Mouse (Mus musculus): ENCODE results near the gene Htr3a. TPM values are rescaled to one million over a fixed set of nuclear protein-coding genes. Genes with fewer than 3 reads are reported as not detected.

The Htr3a gene
- total RNA-seq (2021): 1 to 10 TPM; 5.6 to 7.3 TPM
- long read RNA-seq, partial matches to known transcripts: 1 of 6 reads
- long read RNA-seq, other reads (novel, unspliced or antisense): 2 of 6 reads

DNA sequence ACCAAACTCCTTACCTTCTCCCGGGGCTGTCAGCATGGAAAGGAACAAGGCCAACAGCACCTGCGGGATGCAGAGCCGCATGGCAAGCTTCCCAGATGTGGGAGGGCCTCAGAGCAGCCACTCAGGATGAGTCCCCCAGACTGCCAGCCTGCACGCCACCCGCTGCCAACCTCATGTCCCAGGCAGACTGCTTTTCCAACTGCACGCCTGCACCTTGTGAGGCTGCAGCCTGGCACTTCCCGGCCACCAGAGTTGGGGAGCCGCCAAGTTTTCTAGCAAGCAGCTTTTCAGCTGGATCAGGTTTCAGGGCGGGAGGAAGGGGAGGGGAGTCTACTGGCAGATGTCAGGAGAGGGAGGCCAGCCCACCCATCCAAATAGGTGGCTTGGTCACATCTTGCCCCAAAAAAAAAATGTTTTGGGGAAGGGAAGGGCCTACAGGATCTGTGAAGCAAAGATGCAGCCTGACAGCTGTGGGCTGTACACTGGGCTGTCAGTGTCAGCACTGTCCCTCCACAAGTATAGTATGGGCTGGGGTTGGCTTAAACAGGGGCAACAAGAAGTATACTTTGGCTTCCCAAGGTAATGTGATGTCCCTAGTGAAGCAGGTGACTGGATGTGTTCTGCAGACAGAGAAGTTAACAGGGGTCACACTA lies at the start of gene Htr3a:
TSS of gene Htr3a (minus strand) at position 215 of the 653 bp plus-strand sequence.
- peak; percentile 73 to 75 for DNase-seq (ENCODE audit: low spot score in 2 of 2)

DNA sequence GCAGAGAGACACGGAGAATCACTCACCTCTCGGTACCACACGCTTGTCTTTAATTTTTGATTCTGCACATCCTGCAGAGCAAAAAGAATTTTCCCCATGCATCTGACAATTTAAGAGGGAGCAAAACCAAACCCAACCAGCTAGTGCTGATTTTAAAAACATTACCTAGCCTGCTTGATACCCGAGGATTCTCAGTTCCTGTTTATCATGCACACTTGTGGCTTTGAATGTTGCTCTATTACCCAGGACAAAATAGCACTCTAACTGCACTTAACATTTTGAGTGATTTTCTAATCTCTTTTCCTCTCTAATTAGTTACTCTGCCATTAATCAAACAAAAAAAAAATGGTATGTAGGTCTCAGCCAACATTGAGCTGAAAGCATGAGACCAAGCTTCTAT lies 36.7 kb upstream of the Htr3a start:
- DNase-seq (ENCODE audit: low spot score in 2 of 2): no peak

GRCm38 (mm10) chr9:48942349-48942748 lies 31.4 kb upstream of the Htr3a start:
- no peak for DNase-seq (ENCODE audit: low spot score in 2 of 2)

GRCm38 (mm10) chr9:48929436-48929835 lies 18.5 kb upstream of the Htr3a start:
- no peak for DNase-seq (ENCODE audit: low spot score in 2 of 2)

DNA sequence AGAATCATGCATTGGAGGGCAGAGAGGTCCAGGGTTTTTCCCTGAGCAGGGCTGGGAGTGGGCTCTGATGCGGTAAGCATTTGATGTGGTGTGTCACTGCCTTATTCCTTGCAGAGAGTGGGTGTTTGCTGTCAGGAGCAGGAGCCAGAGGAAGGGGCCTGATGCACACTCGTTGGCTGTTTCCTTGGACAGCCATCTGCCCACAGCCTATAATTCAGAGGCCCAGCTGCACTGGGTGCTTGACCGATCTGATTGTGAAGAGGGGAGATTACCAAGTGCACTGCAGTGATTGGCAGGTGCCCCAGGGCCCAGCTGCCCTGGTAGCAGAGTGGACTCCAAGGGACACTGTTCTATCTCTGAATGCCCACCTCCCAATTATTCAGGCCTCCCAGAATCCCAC lies 17.9 kb upstream of the Htr3a start:
- peak in 1 of 2 experiments; percentile 17 for DNase-seq (ENCODE audit: low spot score in 2 of 2)

- DNase-seq (ENCODE audit: low spot score in 2 of 2): peak in 1 of 2 experiments; percentile 29
These were observed 5.3 kb upstream of the Htr3a start for GRCm38 (mm10) chr9:48916011-48916788.

DNA sequence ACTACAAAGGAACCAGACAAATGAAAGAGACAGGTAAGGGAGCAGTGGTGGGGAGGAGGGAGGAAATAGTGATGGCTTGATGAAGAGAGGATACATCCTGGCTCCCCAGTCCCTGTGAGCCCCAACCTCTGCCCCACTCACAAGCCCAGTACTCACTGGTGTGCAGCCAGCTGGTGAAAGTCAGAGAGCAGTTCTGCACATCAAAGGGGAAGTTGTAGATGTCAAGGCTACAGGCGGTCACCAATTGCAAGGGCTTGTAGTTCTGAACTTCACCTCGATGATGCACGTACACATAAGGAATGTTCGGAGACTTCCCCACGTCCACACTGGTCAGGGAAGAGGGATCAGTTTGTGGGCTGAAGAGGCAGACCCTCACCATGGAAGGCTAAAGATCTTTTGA lies 6.5 kb downstream of the Htr3a start:
- DNase-seq (ENCODE audit: low spot score in 2 of 2): no peak

GRCm38 (mm10) chr9:48903766-48904165 lies 7.1 kb downstream of the Htr3a start:
- no peak for DNase-seq (ENCODE audit: low spot score in 2 of 2)

DNA sequence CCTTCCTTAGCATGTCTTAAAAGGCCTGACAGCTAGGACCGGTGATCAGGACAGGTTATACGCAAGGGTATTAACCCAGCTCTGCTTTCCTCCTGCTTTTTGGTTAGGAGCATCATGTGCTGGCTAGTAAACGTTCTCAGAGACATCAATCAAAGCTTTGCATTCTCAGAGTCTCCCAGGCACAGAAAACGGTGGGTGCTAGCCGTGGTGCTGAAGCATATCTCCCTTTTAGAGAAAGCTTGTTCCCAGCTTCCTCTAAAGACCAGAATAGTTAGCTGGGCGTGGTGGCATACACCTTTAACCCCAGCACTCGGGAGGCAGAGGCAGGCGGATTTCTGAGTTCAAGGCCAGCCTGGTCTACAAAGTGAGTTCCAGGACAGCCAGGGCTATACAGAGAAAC lies 12.3 kb downstream of the Htr3a start:
- no peak for DNase-seq (ENCODE audit: low spot score in 2 of 2)

DNA sequence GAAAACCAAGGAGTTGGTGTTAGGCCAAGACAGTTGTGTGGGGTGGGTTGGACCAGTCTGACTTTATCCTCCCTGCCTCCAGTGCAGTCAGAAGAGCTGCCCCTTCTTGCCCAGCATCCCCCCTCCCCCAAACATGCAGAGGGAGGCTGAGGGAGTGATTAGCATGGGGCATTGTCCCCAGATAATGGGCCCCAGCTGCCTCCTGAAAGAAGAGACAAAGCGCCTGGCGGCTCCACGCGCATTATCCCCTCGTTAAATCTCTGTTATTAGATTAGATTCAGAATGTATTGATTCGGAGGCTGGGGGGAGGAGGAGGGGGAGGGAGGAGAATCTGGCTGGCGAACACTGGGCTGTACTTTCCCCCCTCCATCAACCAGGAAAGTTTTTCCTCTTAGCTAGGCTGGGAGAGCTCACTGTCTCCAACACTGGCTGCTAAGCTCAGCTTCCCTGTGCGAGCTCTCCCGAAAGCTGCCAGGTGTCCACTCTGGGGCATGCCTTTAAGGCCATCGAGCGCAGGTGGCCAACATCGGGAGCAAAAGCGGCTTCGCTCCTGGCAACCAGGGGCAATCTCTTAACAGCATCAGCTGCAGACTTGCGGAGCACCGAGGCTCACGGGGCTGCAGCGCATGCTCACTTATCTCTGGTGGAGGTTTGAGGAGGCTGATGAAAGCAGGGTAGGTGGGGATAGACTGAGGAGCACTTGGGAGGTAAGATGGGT lies 14.9 kb downstream of the Htr3a start:
- DNase-seq (ENCODE audit: low spot score in 2 of 2): no peak

GRCm38 (mm10) chr9:48894755-48895154 lies 16.1 kb downstream of the Htr3a start:
- DNase-seq (ENCODE audit: low spot score in 2 of 2): no peak

DNA sequence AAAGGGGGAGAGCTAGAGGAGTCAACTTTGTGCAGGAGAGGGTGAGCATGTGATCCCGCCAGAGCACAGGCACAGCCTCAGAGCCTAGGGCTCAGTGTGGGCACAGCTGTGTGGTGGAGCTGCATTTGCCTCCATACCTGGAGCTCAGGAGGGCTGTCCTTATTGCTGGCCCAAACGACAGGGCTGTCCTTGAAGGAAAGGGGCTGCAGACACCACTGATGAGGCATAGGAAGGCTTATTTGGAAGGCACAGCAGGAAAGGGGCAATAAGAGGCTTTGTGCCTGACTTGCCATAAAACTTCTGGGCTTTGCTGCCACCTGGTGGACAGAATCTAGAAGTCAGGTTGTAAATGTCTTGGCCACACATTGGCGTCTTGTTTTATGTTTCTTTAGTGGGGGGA lies 16.9 kb downstream of the Htr3a start:
- DNase-seq (ENCODE audit: low spot score in 2 of 2): peak; percentile 86 to 87

DNA sequence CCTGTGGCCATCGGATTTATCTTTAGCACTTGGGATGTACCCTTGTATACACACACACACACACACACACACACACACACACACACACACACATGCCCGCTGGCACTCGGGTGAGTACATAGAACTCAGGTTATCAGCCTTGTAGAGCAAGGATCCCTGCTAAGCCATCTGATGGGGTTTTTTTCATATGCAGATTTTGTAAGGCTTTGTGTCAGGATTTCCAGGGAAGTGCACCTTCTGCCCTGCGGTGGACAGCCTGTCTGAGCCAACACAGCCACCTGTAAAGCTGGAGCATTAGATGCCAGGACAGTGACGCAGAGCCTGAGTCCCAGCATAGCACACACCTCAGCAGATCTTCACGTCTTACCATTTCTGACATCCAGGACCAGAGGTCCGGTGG lies 21.8 kb downstream of the Htr3a start:
- DNase-seq (ENCODE audit: low spot score in 2 of 2): no peak

DNA sequence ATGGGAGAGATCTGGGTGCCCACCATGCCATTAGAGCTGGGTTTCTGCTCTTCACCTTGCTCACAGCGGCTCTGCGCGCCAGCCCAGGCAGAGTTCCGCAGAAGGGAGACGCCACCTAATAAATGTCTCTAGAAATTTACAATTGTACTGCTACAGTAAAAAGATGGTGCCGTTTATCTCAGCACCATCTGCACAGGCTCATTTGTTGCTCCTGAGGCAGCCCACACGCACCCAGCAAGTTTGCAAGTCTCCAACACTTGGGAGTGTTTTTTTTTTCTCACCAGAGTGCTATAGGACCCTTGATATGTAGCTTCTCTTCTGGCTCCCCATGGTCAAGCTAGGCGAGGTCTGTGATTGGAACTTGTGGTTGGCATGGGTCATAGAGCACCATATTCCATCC lies 38.0 kb downstream of the Htr3a start:
- DNase-seq (ENCODE audit: low spot score in 2 of 2): no peak

GRCm38 (mm10) chr9:48866523-48867121 lies 44.3 kb downstream of the Htr3a start:
- no peak for DNase-seq (ENCODE audit: low spot score in 2 of 2)

GRCm38 (mm10) chr9:48865235-48865634 lies 45.7 kb downstream of the Htr3a start:
- no peak for DNase-seq (ENCODE audit: low spot score in 2 of 2)

- DNase-seq (ENCODE audit: low spot score in 2 of 2): no peak
These were observed 49.4 kb downstream of the Htr3a start for GRCm38 (mm10) chr9:48861481-48861880.

- DNase-seq (ENCODE audit: low spot score in 2 of 2): peak; percentile 64 to 78
These were observed 50.4 kb downstream of the Htr3a start for GRCm38 (mm10) chr9:48860526-48860845.

DNA sequence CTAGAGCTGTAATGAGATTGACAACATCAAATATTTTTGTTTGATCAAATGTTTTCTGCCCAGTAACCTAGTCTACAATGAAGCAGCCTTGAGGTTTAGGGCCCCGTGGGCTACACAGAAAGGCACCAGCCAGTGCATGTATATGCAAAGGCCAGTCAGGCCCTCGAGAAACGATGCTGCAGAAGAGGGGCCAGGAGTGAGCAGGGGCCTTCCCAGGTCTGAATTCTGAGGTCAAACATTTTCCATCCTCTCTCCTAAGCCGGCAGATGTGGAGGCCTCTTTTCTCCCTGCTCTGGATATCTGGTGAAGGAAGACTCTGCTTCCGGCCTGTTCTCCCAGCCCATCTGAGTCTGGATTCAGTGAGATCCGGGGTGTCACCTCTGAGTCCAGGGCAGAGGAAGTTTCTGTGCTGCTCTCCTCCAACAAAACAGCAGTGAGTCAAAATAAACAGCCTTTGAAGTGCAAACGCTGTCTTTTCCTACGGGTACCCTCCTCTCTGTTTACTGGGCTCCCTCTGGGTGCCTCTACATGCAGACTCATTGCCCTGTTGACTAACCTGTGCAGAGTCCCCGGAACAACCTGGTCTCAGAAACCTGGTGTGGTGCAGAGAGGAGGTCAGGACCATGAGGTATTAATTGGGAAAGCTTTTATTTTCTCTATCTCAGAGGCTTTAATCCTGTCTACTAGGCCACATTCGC lies 50.9 kb downstream of the Htr3a start:
- no peak for DNase-seq (ENCODE audit: low spot score in 2 of 2)

DNA sequence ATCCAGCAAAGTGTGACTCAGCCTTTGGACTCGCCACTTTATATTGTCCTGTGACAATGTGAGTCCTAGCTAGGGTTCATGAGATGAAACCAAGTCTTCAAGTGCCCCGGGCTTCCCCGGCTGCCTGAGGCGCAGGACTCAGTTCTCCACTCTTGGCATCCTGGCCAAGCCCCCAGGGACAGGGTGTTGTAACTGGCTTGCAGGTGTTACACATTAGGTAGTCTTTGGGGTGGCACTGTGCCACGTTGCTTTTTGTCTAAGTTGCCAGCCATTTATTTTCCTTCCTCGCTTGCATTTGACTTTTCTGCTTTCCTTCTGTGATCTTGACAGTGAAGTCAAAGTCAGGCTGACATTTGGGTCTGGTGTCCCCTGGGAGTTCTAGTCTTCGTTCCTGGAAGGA lies 53.0 kb downstream of the Htr3a start:
- no peak for DNase-seq (ENCODE audit: low spot score in 2 of 2)

- DNase-seq (ENCODE audit: low spot score in 2 of 2): no peak
These were observed 54.7 kb downstream of the Htr3a start for GRCm38 (mm10) chr9:48856240-48856639.

Measured in layer of hippocampus, postnatal 10 days (tissue).